Mouse (Mus musculus): Measurements from ENCODE around the gene Gm5797.
"Not testable (repeated sequence)": the region's sequence is repeated elsewhere in the genome, so short reads cannot be mapped to it uniquely, and the experiment has no call there.

- TF ChIP-seq POLR2A (IDR thresholded peaks at IDR 0.05; ENCODE audit: borderline replicate concordance, low read depth, low read length); CTCF (IDR thresholded peaks at IDR 0.05; ENCODE audit: low read depth, low read length): not testable (repeated sequence)
Observed at GRCm38 (mm10) chr14:7315093-7315492, 17.1 kb downstream of the Gm5797 start.
